Mouse (Mus musculus): ENCODE results near the gene Flt4. TPM values are rescaled to one million over a fixed set of nuclear protein-coding genes. Genes with fewer than 3 reads are reported as not detected.

The Flt4 gene
- polyA plus RNA-seq, 1 experiment from 2014 or later, result 1.8 TPM

DNA sequence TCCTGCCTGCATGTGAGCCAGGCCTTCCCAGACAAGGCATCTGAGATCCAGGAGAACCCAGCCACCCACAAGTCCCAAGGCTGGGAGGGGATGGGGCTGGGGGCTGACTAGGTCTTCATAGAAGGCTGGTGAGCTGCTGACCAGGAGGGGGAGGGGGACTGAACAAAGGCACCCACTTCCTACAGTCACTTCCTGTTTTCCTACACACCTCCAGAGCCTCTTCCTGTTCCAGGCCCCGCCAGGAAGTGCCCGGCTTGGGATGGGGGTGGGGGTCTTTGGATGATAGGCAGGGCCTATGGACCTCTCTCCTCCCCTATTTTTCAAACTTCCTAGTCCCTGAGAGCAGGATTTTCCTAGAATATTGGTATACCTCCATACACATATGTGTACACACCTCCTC, 23.2 kb downstream of the Flt4 start:
- H3K4me1 ChIP-seq (ENCODE audit: control insufficient read depth, insufficient read depth, low read length), result no peaks in the 10 kb centered on the region
- H3K4me2 ChIP-seq (ENCODE audit: low read length), result no peak overlapping the region
- H3K4me3 ChIP-seq (ENCODE audit: low read depth, low read length), result no peak overlapping the region
- no peaks in the 10 kb centered on the region for H3K36me3 ChIP-seq (ENCODE audit: control insufficient read depth, insufficient read depth, low read length)
- H3K9me3 ChIP-seq (replicated peaks; ENCODE audit: control insufficient read depth, low read length), result no peaks in the 10 kb centered on the region
- WGBS, result 78% methylated on average over 2 of the region's 2 CpGs
- H3K27ac ChIP-seq (ENCODE audit: low read depth, low read length), result no peak overlapping the region
- no peak for ATAC-seq
- no peak overlapping the region for H3K9ac ChIP-seq (ENCODE audit: low read length)
- peaks cover 36% of the 10 kb centered on the region for H3K27me3 ChIP-seq (replicated peaks; ENCODE audit: control insufficient read depth, insufficient read depth, low read length)
- DNase-seq (ENCODE audit: low spot score), result no peak

- Histone ChIP-seq H3K36me3 (ENCODE audit: control insufficient read depth, insufficient read depth, low read length) (no peaks in the 10 kb centered on the region), H3K4me1 (ENCODE audit: control insufficient read depth, insufficient read depth, low read length) (no peaks in the 10 kb centered on the region), H3K4me3 (ENCODE audit: low read depth, low read length) (peak overlapping the region; percentile 10), H3K27me3 (replicated peaks; ENCODE audit: control insufficient read depth, insufficient read depth, low read length) (peaks cover 41% of the 10 kb centered on the region), H3K9ac (ENCODE audit: low read length) (no peak overlapping the region), H3K27ac (ENCODE audit: low read depth, low read length) (no peak overlapping the region), H3K9me3 (replicated peaks; ENCODE audit: control insufficient read depth, low read length) (no peaks in the 10 kb centered on the region), H3K4me2 (ENCODE audit: low read length) (peak overlapping the region; percentile 39)
- 5% methylated on average over 22 of the region's 22 CpGs for WGBS
- no peak for ATAC-seq
- no peak for DNase-seq (ENCODE audit: low spot score)
Observed at GRCm38 (mm10) chr11:49634101-49634500, 25.0 kb downstream of the Flt4 start.

- WGBS, result 78% methylated on average over 6 of the region's 6 CpGs
- DNase-seq (ENCODE audit: low spot score), result no peak
- H3K9ac ChIP-seq (ENCODE audit: low read length), result no peak overlapping the region
- peaks cover 41% of the 10 kb centered on the region for H3K27me3 ChIP-seq (replicated peaks; ENCODE audit: control insufficient read depth, insufficient read depth, low read length)
- H3K36me3 ChIP-seq (ENCODE audit: control insufficient read depth, insufficient read depth, low read length), result no peaks in the 10 kb centered on the region
- ATAC-seq, result no peak
- no peak overlapping the region for H3K4me2 ChIP-seq (ENCODE audit: low read length)
- H3K4me1 ChIP-seq (ENCODE audit: control insufficient read depth, insufficient read depth, low read length), result no peaks in the 10 kb centered on the region
- H3K4me3 ChIP-seq (ENCODE audit: low read depth, low read length), result no peak overlapping the region
- no peaks in the 10 kb centered on the region for H3K9me3 ChIP-seq (replicated peaks; ENCODE audit: control insufficient read depth, low read length)
- H3K27ac ChIP-seq (ENCODE audit: low read depth, low read length), result no peak overlapping the region
Observed at GRCm38 (mm10) chr11:49635671-49636070, 26.6 kb downstream of the Flt4 start.

- peak; percentile 16 for DNase-seq (ENCODE audit: low spot score)
- no peak overlapping the region for H3K9ac ChIP-seq (ENCODE audit: low read length)
- H3K27ac ChIP-seq (ENCODE audit: low read depth, low read length), result no peak overlapping the region
- H3K4me3 ChIP-seq (ENCODE audit: low read depth, low read length), result no peak overlapping the region
- no peak overlapping the region for H3K4me2 ChIP-seq (ENCODE audit: low read length)
- no peaks in the 10 kb centered on the region for H3K9me3 ChIP-seq (replicated peaks; ENCODE audit: control insufficient read depth, low read length)
- WGBS, result 2% methylated on average over 11 of the region's 11 CpGs
- no peaks in the 10 kb centered on the region for H3K36me3 ChIP-seq (ENCODE audit: control insufficient read depth, insufficient read depth, low read length)
- peaks cover 41% of the 10 kb centered on the region for H3K27me3 ChIP-seq (replicated peaks; ENCODE audit: control insufficient read depth, insufficient read depth, low read length)
- H3K4me1 ChIP-seq (ENCODE audit: control insufficient read depth, insufficient read depth, low read length), result no peaks in the 10 kb centered on the region
- 0 out of 2 replicates have a peak, but pooled peaks have one; percentile 37 for ATAC-seq
Observed at GRCm38 (mm10) chr11:49636449-49636848, 27.4 kb downstream of the Flt4 start.

DNA sequence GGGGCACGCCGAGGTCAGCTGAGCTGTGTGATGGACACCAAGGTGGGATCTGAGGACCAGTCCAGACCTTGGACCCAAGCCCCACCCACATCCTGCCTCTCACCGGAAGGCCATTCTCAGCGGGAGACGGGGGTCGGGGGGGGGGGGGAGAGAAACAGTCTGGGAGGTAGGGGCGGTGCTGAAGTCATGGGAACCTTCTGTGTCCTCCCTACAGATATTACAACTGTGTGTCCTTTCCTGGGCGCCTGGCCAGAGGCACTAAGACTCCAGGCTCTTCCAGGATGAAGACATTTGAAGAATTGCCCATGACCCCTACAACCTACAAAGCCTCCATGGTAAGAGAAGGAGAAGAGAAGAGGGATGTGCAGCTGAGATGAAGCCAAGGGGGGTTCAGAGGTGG, 36.6 kb downstream of the Flt4 start:
- Histone ChIP-seq H3K27ac (ENCODE audit: low read depth, low read length) (no peak overlapping the region), H3K4me2 (ENCODE audit: low read length) (no peak overlapping the region), H3K27me3 (replicated peaks; ENCODE audit: control insufficient read depth, insufficient read depth, low read length) (no peaks in the 10 kb centered on the region), H3K9me3 (replicated peaks; ENCODE audit: control insufficient read depth, low read length) (no peaks in the 10 kb centered on the region), H3K36me3 (ENCODE audit: control insufficient read depth, insufficient read depth, low read length) (no peaks in the 10 kb centered on the region), H3K4me3 (ENCODE audit: low read depth, low read length) (no peak overlapping the region), H3K4me1 (ENCODE audit: control insufficient read depth, insufficient read depth, low read length) (no peaks in the 10 kb centered on the region), H3K9ac (ENCODE audit: low read length) (no peak overlapping the region)
- DNase-seq (ENCODE audit: low spot score), result no peak
- WGBS, result 71% methylated on average over 8 of the region's 8 CpGs
- no peak for ATAC-seq

GRCm38 (mm10) chr11:49650113-49650993, 41.3 kb downstream of the Flt4 start:
- H3K9ac ChIP-seq (ENCODE audit: low read length), result no peak overlapping the region
- H3K36me3 ChIP-seq (ENCODE audit: control insufficient read depth, insufficient read depth, low read length), result no peaks in the 10 kb centered on the region
- H3K4me2 ChIP-seq (ENCODE audit: low read length), result no peak overlapping the region
- 0 out of 2 replicates have a peak, but pooled peaks cover 2% of the 10 kb centered on the region for H3K4me1 ChIP-seq (ENCODE audit: control insufficient read depth, insufficient read depth, low read length)
- ATAC-seq, result no peak
- no peaks in the 10 kb centered on the region for H3K9me3 ChIP-seq (replicated peaks; ENCODE audit: control insufficient read depth, low read length)
- H3K4me3 ChIP-seq (ENCODE audit: low read depth, low read length), result no peak overlapping the region
- no peak overlapping the region for H3K27ac ChIP-seq (ENCODE audit: low read depth, low read length)
- WGBS, result 67% methylated on average over 18 of the region's 18 CpGs
- no peaks in the 10 kb centered on the region for H3K27me3 ChIP-seq (replicated peaks; ENCODE audit: control insufficient read depth, insufficient read depth, low read length)
- peak; percentile 32 for DNase-seq (ENCODE audit: low spot score)

- DNase-seq (ENCODE audit: low spot score) (no peak), ATAC-seq (no peak)
- Histone ChIP-seq H3K27me3 (replicated peaks; ENCODE audit: control insufficient read depth, insufficient read depth, low read length) (no peaks in the 10 kb centered on the region), H3K4me2 (ENCODE audit: low read length) (no peak overlapping the region), H3K4me3 (ENCODE audit: low read depth, low read length) (no peak overlapping the region), H3K36me3 (ENCODE audit: control insufficient read depth, insufficient read depth, low read length) (no peaks in the 10 kb centered on the region), H3K4me1 (ENCODE audit: control insufficient read depth, insufficient read depth, low read length) (0 out of 2 replicates have a peak, but pooled peaks cover 2% of the 10 kb centered on the region), H3K9me3 (replicated peaks; ENCODE audit: control insufficient read depth, low read length) (no peaks in the 10 kb centered on the region), H3K9ac (ENCODE audit: low read length) (no peak overlapping the region), H3K27ac (ENCODE audit: low read depth, low read length) (no peak overlapping the region)
- 79% methylated on average over 16 of the region's 16 CpGs for WGBS
Observed at GRCm38 (mm10) chr11:49650994-49651761, 42.1 kb downstream of the Flt4 start.

DNA sequence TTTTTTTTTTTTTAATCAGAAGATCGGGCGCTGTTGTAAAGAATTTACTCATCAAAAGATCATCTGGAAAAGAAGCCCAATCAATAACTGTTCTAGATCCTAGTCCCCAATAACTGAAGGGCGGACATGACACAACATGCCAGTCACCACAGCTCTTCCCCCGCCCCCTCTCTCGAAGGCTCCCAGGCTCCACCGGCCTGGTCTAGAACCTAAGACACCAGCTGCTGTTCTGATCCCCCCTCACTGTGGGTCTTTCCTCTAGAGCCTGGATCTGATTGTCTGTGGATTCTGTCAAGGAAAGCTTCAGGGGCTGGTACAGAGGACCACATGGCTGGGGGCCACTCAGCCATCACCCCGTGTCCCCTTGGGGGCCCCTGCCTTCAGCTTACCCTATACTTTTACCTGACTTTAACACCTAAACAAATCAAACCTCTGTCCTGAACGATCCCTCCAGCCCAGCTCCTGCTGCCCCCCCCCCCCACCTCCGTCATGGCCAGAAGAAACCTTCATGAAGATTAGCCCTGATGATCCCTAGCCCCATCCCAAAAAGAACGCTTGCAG, 42.8 kb downstream of the Flt4 start:
- 0 out of 2 replicates have a peak, but pooled peaks cover 2% of the 10 kb centered on the region for H3K4me1 ChIP-seq (ENCODE audit: control insufficient read depth, insufficient read depth, low read length)
- no peak overlapping the region for H3K4me3 ChIP-seq (ENCODE audit: low read depth, low read length)
- ATAC-seq (0 out of 2 replicates have a peak, but pooled peaks have one; percentile 5), DNase-seq (ENCODE audit: low spot score) (no peak)
- no peaks in the 10 kb centered on the region for H3K36me3 ChIP-seq (ENCODE audit: control insufficient read depth, insufficient read depth, low read length)
- H3K27ac ChIP-seq (ENCODE audit: low read depth, low read length), result no peak overlapping the region
- WGBS, result 91% methylated on average over 10 of the region's 10 CpGs
- no peaks in the 10 kb centered on the region for H3K9me3 ChIP-seq (replicated peaks; ENCODE audit: control insufficient read depth, low read length)
- no peaks in the 10 kb centered on the region for H3K27me3 ChIP-seq (replicated peaks; ENCODE audit: control insufficient read depth, insufficient read depth, low read length)
- no peak overlapping the region for H3K4me2 ChIP-seq (ENCODE audit: low read length)
- H3K9ac ChIP-seq (ENCODE audit: low read length), result no peak overlapping the region

All from forebrain, embryonic 14.5 days (tissue).